Mouse (Mus musculus) testis, adult 2 months (tissue): Measurements from ENCODE around the gene Ppp1r27.

Experiments used
- CTCF ChIP-seq: fragments of 200-500 bp; IDR thresholded peaks from 2 replicates; pipeline ENCODE4 v1.5.1; 2012; ENCODE audit warnings: low read depth, mild to moderate bottlenecking, inconsistent platforms, low read length, moderate library complexity; ENCODE audit not compliant: control insufficient read depth, insufficient read depth, insufficient replicate concordance
- POLR2A ChIP-seq: fragments of 200-500 bp; IDR thresholded peaks from 2 replicates; pipeline ENCODE4 v1.6.1; 2012; ENCODE audit warnings: low read depth, mild to moderate bottlenecking, inconsistent platforms, low read length, moderate library complexity; ENCODE audit not compliant: control insufficient read depth

- no peak for TF ChIP-seq POLR2A
- no peak for TF ChIP-seq CTCF
These were observed 4.3 kb upstream of the Ppp1r27 start for GRCm38 (mm10) chr11:120555260-120555659.
